Mouse (Mus musculus): ENCODE results near the gene Slu7.

GRCm38 (mm10) chr11:43479376-43479775, 45.8 kb downstream of the Slu7 start:
- TF ChIP-seq CTCF (IDR thresholded peaks at IDR 0.05; ENCODE audit: control insufficient read depth, insufficient read depth, insufficient replicate concordance, low read depth, low read length) = no peak
- no peak for TF ChIP-seq POLR2A (IDR thresholded peaks at IDR 0.05; ENCODE audit: control insufficient read depth, low read depth, low read length)
